Comparison of ENCODE assay signal across 7 mouse cellular contexts in the genomic region with DNA sequence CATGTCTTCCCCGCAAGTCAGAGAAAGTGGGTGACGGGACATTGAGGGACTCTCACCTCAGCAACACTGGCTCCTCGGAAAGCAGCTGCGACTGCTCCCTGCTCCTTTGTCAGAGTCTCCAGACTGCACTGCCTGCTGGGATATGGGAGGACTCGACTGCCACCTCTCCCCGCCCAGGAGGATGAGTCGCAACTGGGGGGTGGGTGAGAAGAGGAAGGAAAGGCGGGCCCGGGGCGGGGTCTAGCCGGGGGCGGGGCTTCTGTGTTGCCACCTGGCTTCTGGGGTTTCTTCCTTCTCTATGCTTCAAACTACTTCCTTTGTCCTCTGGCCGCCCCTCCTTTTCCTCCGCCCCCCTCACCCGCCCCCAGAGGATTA. TPM values are rescaled to one million over a fixed set of nuclear protein-coding genes. Genes with fewer than 3 reads are reported as not detected.
DNase-seq lines count a peak whose midpoint lies in the region; ATAC-seq lines count a peak whose summit lies in the region.

Mospd1 (minus strand) TSS at position 137 of the 375 bp plus-strand sequence.

- H3K4me2 ChIP-seq in intestine, embryonic 15.5 days (replicated peaks) = peak within 1 kb of the TSS; percentile 58

- DNase-seq in adrenal gland, adult (ENCODE audit: inconsistent age in 2 of 2, low spot score in 1 of 2) = peak; percentile 90 to 96
- DNase-seq in embryo, embryonic 10.5 days (ENCODE audit: low spot score) = peak; percentile 90
- DNase-seq in gastrocnemius, postnatal 36 days = peak; percentile 72 to 86
- peak; percentile 74 to 86 for DNase-seq in left cerebral cortex, postnatal 25 days (ENCODE audit: low spot score in 2 of 2)
- peak; percentile 89 for DNase-seq in midbrain, embryonic 10.5 days (ENCODE audit: low spot score)
- DNase-seq in right cerebral cortex, postnatal 4 days = peak; percentile 78

- ATAC-seq in intestine, embryonic 15.5 days = peak; percentile 97

- peak within 1 kb of the TSS; percentile 74 for H3K27ac ChIP-seq in intestine, embryonic 15.5 days
- peak within 1 kb of the TSS; percentile 90 for H3K27ac ChIP-seq in midbrain, embryonic 10.5 days (replicated peaks)

- H3K36me3 ChIP-seq in intestine, embryonic 15.5 days = no peaks in the 10 kb centered on the region
- no peaks in the 10 kb centered on the region for H3K36me3 ChIP-seq in midbrain, embryonic 10.5 days

- H3K9ac ChIP-seq in intestine, embryonic 15.5 days = peak within 1 kb of the TSS; percentile 54

- no peaks in the 10 kb centered on the region for H3K9me3 ChIP-seq in intestine, embryonic 15.5 days
- H3K9me3 ChIP-seq in midbrain, embryonic 10.5 days (replicated peaks) = no peaks in the 10 kb centered on the region

- WGBS in intestine, embryonic 15.5 days = 19% methylated on average over 13 of the region's 15 CpGs
- WGBS in midbrain, embryonic 10.5 days = 21% methylated on average over 8 of the region's 15 CpGs

- intact Hi-C loops in gastrocnemius, postnatal 36 days (cut with DNase I) = no loop called here
- intact Hi-C loops in left cerebral cortex, postnatal 25 days (cut with DNase I) = no loop called here

- no peaks in the 10 kb centered on the region for H3K4me1 ChIP-seq in intestine, embryonic 15.5 days (replicated peaks)
- peaks cover 7% of the 10 kb centered on the region; the same call in 1 of the 2 replicates for H3K4me1 ChIP-seq in midbrain, embryonic 10.5 days

- peak within 1 kb of the TSS; percentile 56 for H3K4me3 ChIP-seq in intestine, embryonic 15.5 days (replicated peaks)
- H3K4me3 ChIP-seq in midbrain, embryonic 10.5 days = peak within 1 kb of the TSS; percentile 67

- H3K27me3 ChIP-seq in intestine, embryonic 15.5 days (replicated peaks) = no peaks in the 10 kb centered on the region
- no peaks in the 10 kb centered on the region for H3K27me3 ChIP-seq in midbrain, embryonic 10.5 days (ENCODE audit: low read depth, poor library complexity, severe bottlenecking)

RNA-seq across cellular contexts. Expression of gene Mospd1, which starts in this region (rescaled TPM):
- 10 to 100 TPM; 57.8 to 61.0 TPM for total RNA-seq in gastrocnemius, postnatal 36 days (2021)
- 40.3 and 43.3 TPM in 2 replicates for polyA plus RNA-seq in intestine, embryonic 15.5 days (2015; fragmentation: Nextera tagmentation; extraction: Ambion mirVana)
- 10 to 100 TPM; 12.6 to 16.9 TPM for total RNA-seq in left cerebral cortex, postnatal 25 days (2021)
- 49.2 and 52.9 TPM in 2 replicates for polyA plus RNA-seq in midbrain, embryonic 10.5 days (2016; fragmentation: Nextera tagmentation; extraction: Ambion mirVana)

Comparison
In these comparisons a context has a peak if more than half of its experiments do, and no peak if none do; other contexts are left out.
1. Peak in every context shown above with its lines: DNase-seq, ATAC-seq, H3K4me3 ChIP-seq and H3K27ac ChIP-seq.